Mouse (Mus musculus): ENCODE measurements around the gene Mpi. TPM values are rescaled to one million over a fixed set of nuclear protein-coding genes. Genes with fewer than 3 reads are reported as not detected.
A peak's percentile ranks its signal among the peaks of the same experiment; 100 is the strongest.

Mpi gene
- total RNA-seq, 2 experiments from 2014 or later = 72.5 to 77.6 TPM

- no peak overlapping the region for H3K4me3 ChIP-seq
- H3K27ac ChIP-seq = no peak overlapping the region
- DNase-seq (ENCODE audit: low spot score in 2 of 2) = no peak
- no peak for TF ChIP-seq CTCF (conservative IDR thresholded peaks at IDR 0.05)
Measured at GRCm38 (mm10) chr9:57584991-57585390, 32.4 kb upstream of the Mpi start.

- no peak for DNase-seq (ENCODE audit: low spot score in 2 of 2)
- Histone ChIP-seq H3K4me3 (no peak overlapping the region), H3K27ac (no peak overlapping the region)
- no peak for TF ChIP-seq CTCF (conservative IDR thresholded peaks at IDR 0.05)
Measured at GRCm38 (mm10) chr9:57577144-57577849, 24.7 kb upstream of the Mpi start.

- Histone ChIP-seq H3K4me3 (no peak overlapping the region), H3K27ac (no peak overlapping the region)
- TF ChIP-seq CTCF (conservative IDR thresholded peaks at IDR 0.05) = no peak
- DNase-seq (ENCODE audit: low spot score in 2 of 2) = no peak
Measured at GRCm38 (mm10) chr9:57575577-57575976, 23.0 kb upstream of the Mpi start.

- Histone ChIP-seq H3K4me3 (no peak overlapping the region), H3K27ac (no peak overlapping the region)
- DNase-seq (ENCODE audit: low spot score in 2 of 2) = no peak
- no peak for TF ChIP-seq CTCF (conservative IDR thresholded peaks at IDR 0.05)
Measured at GRCm38 (mm10) chr9:57574397-57574796, 21.8 kb upstream of the Mpi start.

- Histone ChIP-seq H3K27ac (no peak overlapping the region), H3K4me3 (no peak overlapping the region)
- no peak for DNase-seq (ENCODE audit: low spot score in 2 of 2)
- TF ChIP-seq CTCF (conservative IDR thresholded peaks at IDR 0.05) = no peak
Measured at GRCm38 (mm10) chr9:57568500-57568899, 15.9 kb upstream of the Mpi start.

GRCm38 (mm10) chr9:57566846-57567245, 14.3 kb upstream of the Mpi start:
- TF ChIP-seq CTCF (conservative IDR thresholded peaks at IDR 0.05) = peak; percentile 55
- Histone ChIP-seq H3K4me3 (no peak overlapping the region), H3K27ac (peak overlapping the region; percentile 54)
- DNase-seq (ENCODE audit: low spot score in 2 of 2) = no peak

GRCm38 (mm10) chr9:57565741-57566221, 13.2 kb upstream of the Mpi start:
- H3K4me3 ChIP-seq = no peak overlapping the region
- peak overlapping the region; percentile 54 for H3K27ac ChIP-seq
- TF ChIP-seq CTCF (conservative IDR thresholded peaks at IDR 0.05) = no peak
- DNase-seq (ENCODE audit: low spot score in 2 of 2) = peak; percentile 62 to 64

GRCm38 (mm10) chr9:57564609-57565008, 12.0 kb upstream of the Mpi start:
- no peak for DNase-seq (ENCODE audit: low spot score in 2 of 2)
- no peak overlapping the region for H3K4me3 ChIP-seq
- no peak overlapping the region; the same call in 1 of the 2 replicates for H3K27ac ChIP-seq
- TF ChIP-seq CTCF (conservative IDR thresholded peaks at IDR 0.05) = no peak

GRCm38 (mm10) chr9:57562896-57563372, 10.4 kb upstream of the Mpi start:
- no peak for TF ChIP-seq CTCF (conservative IDR thresholded peaks at IDR 0.05)

GRCm38 (mm10) chr9:57561711-57562099, 9.1 kb upstream of the Mpi start:
- no peak for TF ChIP-seq CTCF (conservative IDR thresholded peaks at IDR 0.05)
- Histone ChIP-seq H3K4me3 (peak overlapping the region; percentile 71), H3K27ac (peak overlapping the region; percentile 97; the same call in 1 of the 2 replicates)
- no peak for DNase-seq (ENCODE audit: low spot score in 2 of 2)

More at GRCm38 (mm10) chr9:57562896-57563372, 10.4 kb upstream of the Mpi start:
- no peak for DNase-seq (ENCODE audit: low spot score in 2 of 2)
- no peak overlapping the region for H3K4me3 ChIP-seq
- peak overlapping the region; percentile 60 for H3K27ac ChIP-seq

GRCm38 (mm10) chr9:57560861-57561710, 8.5 kb upstream of the Mpi start, which contains the start of gene Scamp2:
Scamp2 (plus strand) TSS chr9:57560943.
- peak within 1 kb of the TSS; percentile 71 for H3K4me3 ChIP-seq
- peak within 1 kb of the TSS; percentile 97 for H3K27ac ChIP-seq
- peak; percentile 9 for TF ChIP-seq CTCF (conservative IDR thresholded peaks at IDR 0.05)
- DNase-seq (ENCODE audit: low spot score in 2 of 2) = peak; percentile 92 to 94

- TF ChIP-seq CTCF (conservative IDR thresholded peaks at IDR 0.05) = no peak
- Histone ChIP-seq H3K27ac (peak overlapping the region; percentile 97), H3K4me3 (peak overlapping the region; percentile 71)
- no peak for DNase-seq (ENCODE audit: low spot score in 2 of 2)
Measured at GRCm38 (mm10) chr9:57560263-57560662, 7.7 kb upstream of the Mpi start.

GRCm38 (mm10) chr9:57559568-57559967, 7.0 kb upstream of the Mpi start:
- no peak overlapping the region for H3K4me3 ChIP-seq
- no peak for DNase-seq (ENCODE audit: low spot score in 2 of 2)
- H3K27ac ChIP-seq = no peak overlapping the region
- no peak for TF ChIP-seq CTCF (conservative IDR thresholded peaks at IDR 0.05)
